Mouse (Mus musculus): ENCODE data around the gene Rora.

Gene Rora

GRCm38 (mm10) chr9:68688151-68688550 lies 34.6 kb downstream of the Rora start:
- no peak for DNase-seq (ENCODE audit: low read depth, low spot score)

GRCm38 (mm10) chr9:68689351-68689750 lies 35.8 kb downstream of the Rora start:
- DNase-seq (ENCODE audit: low read depth, low spot score) = peak; percentile 54

GRCm38 (mm10) chr9:68694889-68695495 lies 41.4 kb downstream of the Rora start:
- no peak for DNase-seq (ENCODE audit: low read depth, low spot score)

GRCm38 (mm10) chr9:68695496-68695969 lies 41.9 kb downstream of the Rora start:
- DNase-seq (ENCODE audit: low read depth, low spot score) = no peak

GRCm38 (mm10) chr9:68696425-68696956 lies 42.9 kb downstream of the Rora start:
- DNase-seq (ENCODE audit: low read depth, low spot score) = no peak

GRCm38 (mm10) chr9:68699341-68699740 lies 45.8 kb downstream of the Rora start:
- DNase-seq (ENCODE audit: low read depth, low spot score) = no peak

- DNase-seq (ENCODE audit: low read depth, low spot score) = no peak
These were observed 46.3 kb downstream of the Rora start for GRCm38 (mm10) chr9:68699856-68700255.

GRCm38 (mm10) chr9:68707636-68708035 lies 54.0 kb downstream of the Rora start:
- DNase-seq (ENCODE audit: low read depth, low spot score) = no peak

GRCm38 (mm10) chr9:68709232-68709631 lies 55.6 kb downstream of the Rora start:
- no peak for DNase-seq (ENCODE audit: low read depth, low spot score)

- DNase-seq (ENCODE audit: low read depth, low spot score) = no peak
These were observed 57.5 kb downstream of the Rora start for GRCm38 (mm10) chr9:68710893-68711654.

- peak; percentile 64 for DNase-seq (ENCODE audit: low read depth, low spot score)
These were observed 63.4 kb downstream of the Rora start for GRCm38 (mm10) chr9:68716961-68717360.

GRCm38 (mm10) chr9:68718427-68718826 lies 64.8 kb downstream of the Rora start:
- no peak for DNase-seq (ENCODE audit: low read depth, low spot score)

GRCm38 (mm10) chr9:68719286-68719685 lies 65.7 kb downstream of the Rora start:
- DNase-seq (ENCODE audit: low read depth, low spot score) = no peak

- peak; percentile 87 for DNase-seq (ENCODE audit: low read depth, low spot score)
These were observed 71.2 kb downstream of the Rora start for GRCm38 (mm10) chr9:68724636-68725285.

GRCm38 (mm10) chr9:68727166-68727855 lies 73.7 kb downstream of the Rora start:
- peak; percentile 60 for DNase-seq (ENCODE audit: low read depth, low spot score)

GRCm38 (mm10) chr9:68731438-68731837 lies 77.9 kb downstream of the Rora start:
- DNase-seq (ENCODE audit: low read depth, low spot score) = no peak

GRCm38 (mm10) chr9:68732929-68733328 lies 79.3 kb downstream of the Rora start:
- DNase-seq (ENCODE audit: low read depth, low spot score) = no peak

- DNase-seq (ENCODE audit: low read depth, low spot score) = peak; percentile 79
These were observed 82.3 kb downstream of the Rora start for GRCm38 (mm10) chr9:68735886-68736285.

- DNase-seq (ENCODE audit: low read depth, low spot score) = no peak
These were observed 83.7 kb downstream of the Rora start for GRCm38 (mm10) chr9:68737197-68737736.

- DNase-seq (ENCODE audit: low read depth, low spot score) = no peak
These were observed 92.5 kb downstream of the Rora start for GRCm38 (mm10) chr9:68745931-68746646.

GRCm38 (mm10) chr9:68756976-68757375 lies 103.4 kb downstream of the Rora start:
- DNase-seq (ENCODE audit: low read depth, low spot score) = peak; percentile 77
